Mouse (Mus musculus) liver, embryonic 14.5 days (tissue): Measurements from ENCODE around the gene Ncor1. TPM values are rescaled to one million over a fixed set of nuclear protein-coding genes. Genes with fewer than 3 reads are reported as not detected.
"Not testable (repeated sequence)": the region's sequence is repeated elsewhere in the genome, so short reads cannot be mapped to it uniquely, and the experiment has no call there.

ENCODE experiments used
- ATAC-seq: fragments of 200-750 bp; cut with Nextera tagmentation; 2 replicates; pipeline ENCODE4 v1.8.0; 2017; ENCODE audit warnings: moderate number of reproducible peaks, mild to moderate bottlenecking, moderate library complexity; ENCODE audit not compliant: insufficient read depth
- DNase-seq, 3 experiments: peaks; one replicate each; pipeline ENCODE4 v3.0.0-alpha.2; 2012 to 2013; ENCODE audit warnings: low read depth in 3 of 3, low spot score in 3 of 3
- H3K27ac ChIP-seq: fragments of 300-500 bp; sonication (generic); 2 replicates; pipeline ENCODE4 v1.5.1; 2014; ENCODE audit warnings: moderate library complexity, mild to moderate bottlenecking, control low read depth, inconsistent platforms
- H3K27me3 ChIP-seq: fragments of 300-500 bp; sonication (generic); 2 replicates; pipeline ENCODE4 v1.6.1; 2014; ENCODE audit warnings: mild to moderate bottlenecking, low read length, moderate library complexity; ENCODE audit not compliant: control insufficient read depth, insufficient read depth
- H3K36me3 ChIP-seq: fragments of 300-500 bp; sonication (generic); replicated peaks from 2 replicates; pipeline ENCODE4 v1.6.1; 2014; ENCODE audit warnings: low read depth; ENCODE audit not compliant: control insufficient read depth, insufficient read depth
- H3K4me1 ChIP-seq, 2 experiments: fragments of 200-500 bp in 1 of 2; fragments of 300-500 bp in 1 of 2; sonication (generic) in 1 of 2; replicated peaks; 2 replicates each; pipeline ENCODE4 v1.6.1; 2012 to 2014; ENCODE audit warnings: antibody characterized with exemption in 1 of 2, inconsistent platforms in 1 of 2, low read length in 1 of 2; ENCODE audit not compliant: control insufficient read depth in 2 of 2, insufficient read depth in 2 of 2
- H3K4me2 ChIP-seq: fragments of 300-500 bp; sonication (generic); 2 replicates; pipeline ENCODE4 v1.6.1; 2014; ENCODE audit warnings: low read depth, mild to moderate bottlenecking, control low read depth, moderate library complexity
- H3K4me3 ChIP-seq, 2 experiments: fragments of 200-500 bp in 1 of 2; fragments of 300-500 bp in 1 of 2; sonication (generic) in 1 of 2; 2 replicates each; pipeline ENCODE4 v1.5.1; 2012 to 2014; ENCODE audit warnings: low read depth in 2 of 2, low read length in 2 of 2, mild to moderate bottlenecking in 2 of 2, control low read depth in 1 of 2, inconsistent platforms in 1 of 2, moderate library complexity in 1 of 2; ENCODE audit not compliant: insufficient read depth in 1 of 2
- H3K9ac ChIP-seq: fragments of 300-500 bp; sonication (generic); replicated peaks from 2 replicates; pipeline ENCODE4 v1.6.1; 2014; ENCODE audit warnings: mild to moderate bottlenecking, control low read depth, moderate library complexity
- H3K9me3 ChIP-seq: fragments of 300-500 bp; sonication (generic); 2 replicates; pipeline ENCODE4 v1.6.1; 2016; ENCODE audit warnings: low read length, mixed read lengths; ENCODE audit not compliant: control insufficient read depth
- CTCF ChIP-seq: IDR thresholded peaks from 2 replicates; pipeline ENCODE4 v1.5.1; 2016; ENCODE audit warnings: antibody characterized with exemption, low read depth, control low read depth
- EP300 ChIP-seq: IDR thresholded peaks from 2 replicates; pipeline ENCODE4 v1.6.1; 2016; ENCODE audit warnings: antibody characterized with exemption, low read depth
- WGBS: fragments of 180-500 bp; shearing (Covaris S2); extraction: QIAGEN DNeasy Blood & Tissue Kit; methylation state at CpG from one replicate; pipeline ENCODE4 v1.1.7; 2014; ENCODE audit not compliant: insufficient replicate concordance; 5-methylcytosine and 5-hydroxymethylcytosine counted together
- polyA plus RNA-seq, 2 experiments: library from polyadenylated mRNA; depleted of rRNA in 1 of 2; stranded (reverse) in 1 of 2; unstranded in 1 of 2; fragments of >200 nt; fragmentation: Nextera tagmentation in 1 of 2; extraction: Ambion mirVana in 1 of 2; gene quantifications; 2 replicates each; pipeline versions ENCODE4 v1.2.1 to v1.2.3; 2012 to 2014

The Ncor1 gene
- polyA plus RNA-seq, 2 experiments: 37.1 to 54.3 TPM

- Histone ChIP-seq H3K9me3 (no peaks in the 10 kb centered on the region), H3K9ac (no peak overlapping the region), H3K4me2 (no peak overlapping the region), H3K27me3 (no peaks in the 10 kb centered on the region), H3K4me3 (no peak overlapping the region), H3K27ac (no peak overlapping the region), H3K4me1 (no peaks in the 10 kb centered on the region), H3K36me3 (peaks cover 31% of the 10 kb centered on the region)
- DNase-seq (no peak), ATAC-seq (no peak)
- TF ChIP-seq EP300 (no peak), CTCF (no peak)
- WGBS: 83% methylated on average over 10 of the region's 10 CpGs
These were observed 70.6 kb downstream of the Ncor1 start for GRCm38 (mm10) chr11:62387608-62388330.

GRCm38 (mm10) chr11:62377202-62377851, 81.0 kb downstream of the Ncor1 start:
- not testable (repeated sequence) for H3K4me2 ChIP-seq, H3K9me3 ChIP-seq, H3K27ac ChIP-seq, H3K27me3 ChIP-seq, H3K4me1 ChIP-seq, H3K9ac ChIP-seq, DNase-seq, H3K4me3 ChIP-seq, ATAC-seq
- peak; percentile 13; the same call in 1 of the 2 replicates for TF ChIP-seq CTCF
- H3K36me3 ChIP-seq: peaks cover 34% of the 10 kb centered on the region
- 84% methylated on average over 6 of the region's 6 CpGs for WGBS

- H3K4me3 ChIP-seq: no peak overlapping the region
- no peaks in the 10 kb centered on the region for H3K9me3 ChIP-seq
- WGBS: 71% methylated on average over 2 of the region's 2 CpGs
- ATAC-seq: no peak
- no peak overlapping the region for H3K9ac ChIP-seq
- no peak for DNase-seq
- no peak overlapping the region for H3K27ac ChIP-seq
- no peaks in the 10 kb centered on the region for H3K4me1 ChIP-seq
- TF ChIP-seq EP300 (no peak), CTCF (no peak)
- no peaks in the 10 kb centered on the region for H3K27me3 ChIP-seq
- peaks cover 38% of the 10 kb centered on the region for H3K36me3 ChIP-seq
- H3K4me2 ChIP-seq: no peak overlapping the region
These were observed 86.6 kb downstream of the Ncor1 start for GRCm38 (mm10) chr11:62371776-62372175.

GRCm38 (mm10) chr11:62369924-62370323, 88.4 kb downstream of the Ncor1 start:
- ATAC-seq: no peak
- DNase-seq: no peak
- no peaks in the 10 kb centered on the region for H3K9me3 ChIP-seq
- H3K4me1 ChIP-seq: no peaks in the 10 kb centered on the region
- H3K4me3 ChIP-seq: no peak overlapping the region
- TF ChIP-seq EP300 (no peak), CTCF (no peak)
- H3K9ac ChIP-seq: no peak overlapping the region
- no peak overlapping the region for H3K27ac ChIP-seq
- H3K27me3 ChIP-seq: no peaks in the 10 kb centered on the region
- no peak overlapping the region for H3K4me2 ChIP-seq
- H3K36me3 ChIP-seq: peaks cover 44% of the 10 kb centered on the region

GRCm38 (mm10) chr11:62366879-62367278, 91.5 kb downstream of the Ncor1 start:
- Histone ChIP-seq H3K27ac (no peak overlapping the region), H3K4me2 (no peak overlapping the region), H3K4me1 (no peaks in the 10 kb centered on the region), H3K4me3 (no peak overlapping the region), H3K9ac (no peak overlapping the region), H3K36me3 (peaks cover 37% of the 10 kb centered on the region), H3K27me3 (no peaks in the 10 kb centered on the region), H3K9me3 (no peaks in the 10 kb centered on the region)
- no peak for ATAC-seq
- DNase-seq: no peak
- no peak for TF ChIP-seq EP300
- no peak for TF ChIP-seq CTCF
- WGBS: 74% methylated on average over 6 of the region's 6 CpGs
